Mouse (Mus musculus) hindbrain, postnatal 0 days (tissue): Measurements from ENCODE around the gene Lrig2. TPM values are rescaled to one million over a fixed set of nuclear protein-coding genes. Genes with fewer than 3 reads are reported as not detected.

Experiments used
- ATAC-seq: fragments of 200-750 bp; cut with Nextera tagmentation; 2 replicates; pipeline ENCODE4 v1.8.0; 2017; ENCODE audit warnings: mild to moderate bottlenecking, moderate TSS enrichment, moderate library complexity
- DNase-seq: peaks from one replicate; pipeline ENCODE4 v3.0.0-alpha.2; 2015; ENCODE audit warnings: low spot score
- H3K27ac ChIP-seq: fragments of 300-500 bp; sonication (generic); 2 replicates; pipeline ENCODE4 v1.5.1; 2014; ENCODE audit warnings: mild to moderate bottlenecking
- H3K27me3 ChIP-seq: fragments of 300-500 bp; sonication (generic); 2 replicates; pipeline ENCODE4 v1.6.1; 2014; ENCODE audit warnings: low read length, mixed read lengths; ENCODE audit not compliant: insufficient read depth
- H3K36me3 ChIP-seq: fragments of 300-500 bp; sonication (generic); 2 replicates; pipeline ENCODE4 v1.6.1; 2014; ENCODE audit warnings: low read length, mixed read lengths; ENCODE audit not compliant: insufficient read depth
- H3K4me1 ChIP-seq: fragments of 300-500 bp; sonication (generic); 2 replicates; pipeline ENCODE4 v1.6.1; 2014; ENCODE audit warnings: antibody characterized with exemption, low read length, mixed read lengths; ENCODE audit not compliant: insufficient read depth
- H3K4me2 ChIP-seq: fragments of 300-500 bp; sonication (generic); 2 replicates; pipeline ENCODE4 v1.6.1; 2014; ENCODE audit warnings: low read depth, mild to moderate bottlenecking, low read length, moderate library complexity, mixed read lengths
- H3K4me3 ChIP-seq: fragments of 300-500 bp; sonication (generic); 2 replicates; pipeline ENCODE4 v1.5.1; 2014; ENCODE audit warnings: low read length
- H3K9ac ChIP-seq: fragments of 300-500 bp; sonication (generic); replicated peaks from 2 replicates; pipeline ENCODE4 v1.6.1; 2014; ENCODE audit warnings: mild to moderate bottlenecking, low read length, moderate library complexity, mixed read lengths
- H3K9me3 ChIP-seq: fragments of 300-500 bp; sonication (generic); 2 replicates; pipeline ENCODE4 v1.6.1; 2016; ENCODE audit warnings: low read length, mixed read lengths
- CTCF ChIP-seq: IDR thresholded peaks from 2 replicates; pipeline ENCODE4 v1.5.1; 2016; ENCODE audit warnings: antibody characterized with exemption, control low read depth, low read depth
- WGBS: fragments of 180-500 bp; shearing (Covaris S2); extraction: QIAGEN DNeasy Blood & Tissue Kit; methylation state at CpG from one replicate; pipeline ENCODE4 v1.1.7; 2014; 5-methylcytosine and 5-hydroxymethylcytosine counted together
- polyA plus RNA-seq: library from polyadenylated mRNA; unstranded; fragments of >200 nt; fragmentation: Nextera tagmentation; extraction: Ambion mirVana; gene quantifications from 2 replicates; pipeline ENCODE4 v1.2.1, GENCODE M21; 2015
- total RNA-seq: library from RNA; depleted of rRNA; stranded (reverse); fragments of >200 nt; gene quantifications from 2 replicates; pipeline ENCODE4 v1.2.3, GENCODE M21; 2014

Lrig2 gene
- total and polyA plus RNA-seq, 2 experiments from 2014 or later: 15.6 to 35.7 TPM

- Histone ChIP-seq H3K36me3 (peaks cover 24% of the 10 kb centered on the region), H3K9ac (no peak overlapping the region), H3K4me1 (no peaks in the 10 kb centered on the region), H3K4me3 (no peak overlapping the region), H3K9me3 (no peaks in the 10 kb centered on the region), H3K4me2 (no peak overlapping the region), H3K27me3 (no peaks in the 10 kb centered on the region), H3K27ac (no peak overlapping the region)
- DNase-seq (no peak), ATAC-seq (no peak)
- WGBS: 69% methylated on average over 3 of the region's 3 CpGs
- no peak for TF ChIP-seq CTCF
These were observed 42.3 kb downstream of the Lrig2 start for GRCm38 (mm10) chr3:104469421-104469820.

GRCm38 (mm10) chr3:104461226-104461625 is 50.5 kb downstream of the Lrig2 start:
- no peak for DNase-seq
- Histone ChIP-seq H3K4me2 (no peak overlapping the region), H3K4me1 (no peaks in the 10 kb centered on the region), H3K9me3 (no peaks in the 10 kb centered on the region), H3K36me3 (peaks cover 79% of the 10 kb centered on the region), H3K27me3 (no peaks in the 10 kb centered on the region), H3K9ac (no peak overlapping the region), H3K27ac (no peak overlapping the region), H3K4me3 (no peak overlapping the region)
- ATAC-seq: no peak
- 83% methylated on average over 2 of the region's 2 CpGs for WGBS
- TF ChIP-seq CTCF: no peak

- H3K27ac ChIP-seq: no peak overlapping the region
- H3K4me3 ChIP-seq: no peak overlapping the region
- no peak overlapping the region for H3K9ac ChIP-seq
- H3K4me2 ChIP-seq: no peak overlapping the region
- no peak for ATAC-seq
- H3K4me1 ChIP-seq: no peaks in the 10 kb centered on the region
- TF ChIP-seq CTCF: no peak
- peaks cover 54% of the 10 kb centered on the region for H3K36me3 ChIP-seq
- H3K9me3 ChIP-seq: no peaks in the 10 kb centered on the region
- H3K27me3 ChIP-seq: no peaks in the 10 kb centered on the region
- DNase-seq: no peak
- 87% methylated on average over 1 of the region's 1 CpGs for WGBS
These were observed 53.1 kb downstream of the Lrig2 start for GRCm38 (mm10) chr3:104458588-104458987.

GRCm38 (mm10) chr3:104455506-104456275 is 56.0 kb downstream of the Lrig2 start:
- DNase-seq: no peak
- no peak overlapping the region for H3K27ac ChIP-seq
- no peaks in the 10 kb centered on the region for H3K27me3 ChIP-seq
- no peak overlapping the region for H3K4me2 ChIP-seq
- H3K4me1 ChIP-seq: no peaks in the 10 kb centered on the region
- peaks cover 32% of the 10 kb centered on the region for H3K36me3 ChIP-seq
- H3K9me3 ChIP-seq: no peaks in the 10 kb centered on the region
- no peak for ATAC-seq
- H3K4me3 ChIP-seq: no peak overlapping the region
- H3K9ac ChIP-seq: no peak overlapping the region
- no peak for TF ChIP-seq CTCF
- WGBS: 75% methylated on average over 10 of the region's 10 CpGs

- Histone ChIP-seq H3K4me2 (no peak overlapping the region), H3K27ac (no peak overlapping the region), H3K27me3 (no peaks in the 10 kb centered on the region), H3K36me3 (no peaks in the 10 kb centered on the region), H3K9me3 (no peaks in the 10 kb centered on the region), H3K9ac (no peak overlapping the region), H3K4me3 (no peak overlapping the region), H3K4me1 (no peaks in the 10 kb centered on the region)
- TF ChIP-seq CTCF: no peak
- WGBS: 79% methylated on average over 2 of the region's 2 CpGs
- DNase-seq: no peak
- no peak for ATAC-seq
These were observed 64.5 kb downstream of the Lrig2 start for GRCm38 (mm10) chr3:104447240-104447639.

- no peak overlapping the region for H3K4me2 ChIP-seq
- H3K9me3 ChIP-seq: no peaks in the 10 kb centered on the region
- no peaks in the 10 kb centered on the region for H3K27me3 ChIP-seq
- H3K36me3 ChIP-seq: no peaks in the 10 kb centered on the region
- WGBS: 78% methylated on average over 6 of the region's 6 CpGs
- no peak for TF ChIP-seq CTCF
- no peak overlapping the region for H3K9ac ChIP-seq
- H3K27ac ChIP-seq: no peak overlapping the region
- no peak overlapping the region for H3K4me3 ChIP-seq
- ATAC-seq: no peak
- no peak for DNase-seq
- H3K4me1 ChIP-seq: 0 out of 2 replicates have a peak, but pooled peaks cover 2% of the 10 kb centered on the region
These were observed 65.0 kb downstream of the Lrig2 start for GRCm38 (mm10) chr3:104446689-104447088.

GRCm38 (mm10) chr3:104445576-104445975 is 66.1 kb downstream of the Lrig2 start:
- 48% methylated on average over 6 of the region's 6 CpGs for WGBS
- no peaks in the 10 kb centered on the region for H3K36me3 ChIP-seq
- no peak for TF ChIP-seq CTCF
- no peaks in the 10 kb centered on the region for H3K9me3 ChIP-seq
- no peak for DNase-seq
- no peak overlapping the region for H3K4me2 ChIP-seq
- no peak overlapping the region for H3K9ac ChIP-seq
- H3K27me3 ChIP-seq: no peaks in the 10 kb centered on the region
- no peak for ATAC-seq
- H3K27ac ChIP-seq: no peak overlapping the region
- no peak overlapping the region for H3K4me3 ChIP-seq
- 0 out of 2 replicates have a peak, but pooled peaks cover 3% of the 10 kb centered on the region for H3K4me1 ChIP-seq
